Mouse (Mus musculus) forebrain, postnatal 0 days (tissue): ENCODE measurements around the gene D5Ertd579e. TPM values are rescaled to one million over a fixed set of nuclear protein-coding genes. Genes with fewer than 3 reads are reported as not detected.
A peak's percentile ranks its signal among the peaks of the same experiment; 100 is the strongest.

Source experiments
- ATAC-seq: fragments of 200-750 bp; cut with Nextera tagmentation; 2 replicates; pipeline ENCODE4 v1.8.0; 2017; ENCODE audit warnings: mild to moderate bottlenecking, moderate library complexity
- DNase-seq: peaks from one replicate; pipeline ENCODE4 v3.0.0-alpha.2; 2015
- H3K27ac ChIP-seq: fragments of 300-500 bp; sonication (generic); 2 replicates; pipeline ENCODE4 v1.5.1; 2014; ENCODE audit warnings: low read depth, mild to moderate bottlenecking, antibody characterized with exemption, low read length, moderate library complexity, mixed read lengths
- H3K27me3 ChIP-seq: fragments of 300-500 bp; sonication (generic); 2 replicates; pipeline ENCODE4 v1.6.1; 2014; ENCODE audit warnings: mild to moderate bottlenecking, low read length, mixed read lengths; ENCODE audit not compliant: insufficient read depth
- H3K36me3 ChIP-seq: fragments of 300-500 bp; sonication (generic); 2 replicates; pipeline ENCODE4 v1.6.1; 2014; ENCODE audit warnings: mild to moderate bottlenecking, moderate library complexity; ENCODE audit not compliant: insufficient read depth
- H3K4me1 ChIP-seq: fragments of 300-500 bp; sonication (generic); 2 replicates; pipeline ENCODE4 v1.6.1; 2014; ENCODE audit warnings: antibody characterized with exemption; ENCODE audit not compliant: insufficient read depth
- H3K4me2 ChIP-seq: fragments of 300-500 bp; sonication (generic); 2 replicates; pipeline ENCODE4 v1.6.1; 2014; ENCODE audit warnings: low read depth, mild to moderate bottlenecking, moderate library complexity
- H3K4me3 ChIP-seq: fragments of 300-500 bp; sonication (generic); 2 replicates; pipeline ENCODE4 v1.5.1; 2014; ENCODE audit warnings: low read depth, low read length, mixed read lengths
- H3K9ac ChIP-seq: fragments of 300-500 bp; sonication (generic); 2 replicates; pipeline ENCODE4 v1.6.1; 2014; ENCODE audit warnings: mild to moderate bottlenecking
- H3K9me3 ChIP-seq: fragments of 300-500 bp; sonication (generic); 2 replicates; pipeline ENCODE4 v1.6.1; 2016; ENCODE audit warnings: low read length
- CTCF ChIP-seq: sonication (generic); IDR thresholded peaks from 2 replicates; pipeline ENCODE4 v1.5.1; 2016; ENCODE audit warnings: antibody characterized with exemption, control low read depth, low read depth
- WGBS: fragments of 180-500 bp; shearing (Covaris S2); extraction: QIAGEN DNeasy Blood & Tissue Kit; methylation state at CpG from one replicate; pipeline ENCODE4 v1.1.7; 2014; 5-methylcytosine and 5-hydroxymethylcytosine counted together
- polyA plus RNA-seq: library from polyadenylated mRNA; unstranded; fragments of >200 nt; fragmentation: Nextera tagmentation; extraction: Ambion mirVana; gene quantifications from 2 replicates; pipeline ENCODE4 v1.2.1, GENCODE M21; 2015
- total RNA-seq: library from RNA; depleted of rRNA; stranded (reverse); fragments of >200 nt; gene quantifications from 2 replicates; pipeline ENCODE4 v1.2.3, GENCODE M21; 2014

The D5Ertd579e gene
- total and polyA plus RNA-seq, 2 experiments from 2014 or later = 27.4 to 105 TPM

DNA sequence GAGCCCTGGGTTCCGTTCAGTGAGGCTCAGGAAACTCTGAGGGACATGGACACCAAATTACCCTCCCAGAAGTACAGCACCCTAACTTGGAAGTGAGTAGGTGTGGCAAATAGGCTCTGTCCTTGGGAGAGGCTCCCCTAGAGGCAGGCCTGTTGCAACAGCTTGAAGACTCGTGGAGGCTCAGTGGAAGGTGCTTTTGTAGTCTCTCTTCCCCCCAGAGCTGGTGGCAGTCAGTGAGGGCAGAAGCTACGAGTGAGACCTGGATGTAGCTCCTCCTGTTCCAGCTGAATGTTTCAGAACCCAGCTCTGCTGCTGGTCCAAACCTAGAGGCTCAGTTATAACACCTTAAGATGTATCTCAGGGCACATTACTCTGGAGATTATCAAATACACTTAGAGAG, 100.7 kb downstream of the D5Ertd579e start:
- no peak overlapping the region for H3K4me2 ChIP-seq
- ATAC-seq (no peak), DNase-seq (no peak)
- no peak overlapping the region for H3K4me3 ChIP-seq
- peak; percentile 20; the same call in 1 of the 2 replicates for TF ChIP-seq CTCF
- no peaks in the 10 kb centered on the region for H3K27me3 ChIP-seq
- H3K27ac ChIP-seq = no peak overlapping the region
- no peak overlapping the region for H3K9ac ChIP-seq
- no peaks in the 10 kb centered on the region for H3K4me1 ChIP-seq
- H3K9me3 ChIP-seq = no peaks in the 10 kb centered on the region
- H3K36me3 ChIP-seq = peaks cover 19% of the 10 kb centered on the region
- 31% methylated on average over 3 of the region's 3 CpGs for WGBS

DNA sequence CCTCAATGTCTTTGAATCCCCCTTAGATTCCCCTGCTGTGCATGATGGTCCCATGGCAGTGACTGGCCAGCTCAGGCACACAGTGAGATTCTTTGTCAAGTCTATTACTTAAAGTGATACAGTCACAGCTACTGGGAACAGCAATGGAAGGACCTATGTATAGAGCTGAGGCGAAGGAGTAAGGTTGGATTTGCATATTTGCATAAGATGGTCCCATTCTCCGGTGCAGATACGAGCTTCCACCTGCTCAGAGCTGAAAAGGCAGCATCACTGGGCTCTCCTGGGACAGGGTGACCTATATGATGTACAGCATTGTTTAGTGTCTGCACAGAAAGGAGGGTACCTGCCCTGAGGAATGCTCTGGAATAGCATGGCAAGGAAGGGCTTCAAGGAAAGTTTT, 101.5 kb downstream of the D5Ertd579e start:
- TF ChIP-seq CTCF = no peak
- DNase-seq = no peak
- WGBS = 80% methylated on average over 3 of the region's 3 CpGs

DNA sequence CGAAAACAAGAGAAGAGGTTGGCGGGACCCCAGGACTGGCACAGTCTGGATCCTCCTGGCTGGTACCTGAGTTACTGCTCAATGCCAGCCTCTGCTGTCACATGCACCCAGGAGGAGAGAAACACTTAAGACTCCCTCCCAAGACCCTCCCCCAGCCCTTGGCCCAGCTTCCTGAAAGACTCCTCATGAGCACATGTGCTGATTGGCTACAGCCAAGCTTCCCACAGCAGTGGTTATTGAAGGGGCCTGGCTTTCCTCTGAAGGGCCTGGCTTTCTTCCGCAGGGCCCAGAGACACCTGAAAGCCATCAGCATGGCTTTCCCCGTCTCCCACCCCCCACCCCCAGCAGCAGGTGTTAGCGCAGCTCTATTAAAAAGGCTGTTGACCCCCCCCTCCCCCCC, 102.6 kb downstream of the D5Ertd579e start, which contains the start of gene Tbc1d14:
Gene Tbc1d14 (minus strand): TSS at position 101 of the 400 bp plus-strand sequence.
- no peak for DNase-seq
- Histone ChIP-seq H3K4me2 (no peak within 1 kb of the TSS), H3K9ac (no peak within 1 kb of the TSS), H3K27me3 (no peaks in the 10 kb centered on the region), H3K4me1 (no peaks in the 10 kb centered on the region), H3K9me3 (no peaks in the 10 kb centered on the region), H3K4me3 (no peak within 1 kb of the TSS), H3K27ac (no peak within 1 kb of the TSS), H3K36me3 (peaks cover 2% of the 10 kb centered on the region; the same call in 1 of the 2 replicates)
- TF ChIP-seq CTCF = no peak
- 85% methylated on average over 5 of the region's 5 CpGs for WGBS
- ATAC-seq = no peak

More for the DNA sequence above, 101.5 kb downstream of the D5Ertd579e start:
- no peak overlapping the region for H3K9ac ChIP-seq
- no peak for ATAC-seq
- no peaks in the 10 kb centered on the region for H3K4me1 ChIP-seq
- H3K27ac ChIP-seq = no peak overlapping the region
- no peaks in the 10 kb centered on the region for H3K27me3 ChIP-seq
- peaks cover 12% of the 10 kb centered on the region for H3K36me3 ChIP-seq
- no peak overlapping the region for H3K4me2 ChIP-seq
- no peaks in the 10 kb centered on the region for H3K9me3 ChIP-seq
- H3K4me3 ChIP-seq = no peak overlapping the region

DNA sequence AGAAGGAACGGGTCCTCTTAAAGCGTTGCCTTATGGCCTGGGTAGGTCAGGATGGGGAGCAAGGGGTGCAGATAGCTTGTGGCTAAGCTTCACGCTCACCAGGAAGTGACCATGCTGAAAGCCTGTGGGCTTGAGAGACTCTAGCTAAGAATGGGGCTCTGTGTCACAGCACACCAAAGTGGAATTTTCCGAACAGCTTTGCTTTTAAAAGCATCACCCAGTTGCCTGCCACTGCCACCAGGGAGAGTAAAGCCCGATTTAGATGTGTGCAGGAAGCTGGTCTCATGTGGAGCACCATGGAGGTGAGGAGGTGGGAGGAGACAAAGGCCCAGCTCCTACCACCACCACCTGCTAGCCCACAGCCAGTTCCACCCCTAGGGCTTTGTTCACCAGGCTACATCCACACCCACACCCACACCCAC, 105.3 kb downstream of the D5Ertd579e start:
- no peaks in the 10 kb centered on the region for H3K9me3 ChIP-seq
- DNase-seq (no peak), ATAC-seq (no peak)
- no peak overlapping the region for H3K9ac ChIP-seq
- H3K36me3 ChIP-seq = no peaks in the 10 kb centered on the region
- no peaks in the 10 kb centered on the region for H3K4me1 ChIP-seq
- TF ChIP-seq CTCF = no peak
- WGBS = 73% methylated on average over 5 of the region's 5 CpGs
- no peak overlapping the region for H3K4me2 ChIP-seq
- H3K27me3 ChIP-seq = no peaks in the 10 kb centered on the region
- no peak overlapping the region for H3K4me3 ChIP-seq
- no peak overlapping the region for H3K27ac ChIP-seq

DNA sequence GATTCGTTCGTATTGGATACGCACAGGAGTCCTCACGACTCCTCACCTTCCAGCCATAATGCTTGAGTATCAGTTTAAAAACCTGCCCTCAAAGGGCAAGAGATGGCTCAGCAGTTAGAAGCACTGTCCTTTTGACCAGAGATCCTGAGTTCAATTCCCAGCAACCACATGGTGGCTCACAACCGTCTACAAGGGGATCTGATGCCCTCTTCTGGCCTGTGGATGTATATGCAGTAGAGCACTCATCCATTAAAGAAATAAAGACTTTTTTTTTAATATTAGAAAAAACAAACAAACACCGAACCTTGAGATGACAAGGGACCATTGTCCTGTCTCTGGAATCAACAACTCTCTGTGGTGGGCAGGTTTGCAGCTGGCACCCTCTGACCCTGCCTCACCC, 111.5 kb downstream of the D5Ertd579e start:
- Histone ChIP-seq H3K27ac (no peak overlapping the region), H3K4me1 (0 out of 2 replicates have a peak, but pooled peaks cover 8% of the 10 kb centered on the region), H3K36me3 (no peaks in the 10 kb centered on the region), H3K27me3 (no peaks in the 10 kb centered on the region), H3K4me3 (no peak overlapping the region), H3K9ac (no peak overlapping the region), H3K9me3 (no peaks in the 10 kb centered on the region), H3K4me2 (no peak overlapping the region)
- ATAC-seq (no peak), DNase-seq (no peak)
- TF ChIP-seq CTCF = peak; percentile 25; the same call in 1 of the 2 replicates
- 67% methylated on average over 6 of the region's 6 CpGs for WGBS

DNA sequence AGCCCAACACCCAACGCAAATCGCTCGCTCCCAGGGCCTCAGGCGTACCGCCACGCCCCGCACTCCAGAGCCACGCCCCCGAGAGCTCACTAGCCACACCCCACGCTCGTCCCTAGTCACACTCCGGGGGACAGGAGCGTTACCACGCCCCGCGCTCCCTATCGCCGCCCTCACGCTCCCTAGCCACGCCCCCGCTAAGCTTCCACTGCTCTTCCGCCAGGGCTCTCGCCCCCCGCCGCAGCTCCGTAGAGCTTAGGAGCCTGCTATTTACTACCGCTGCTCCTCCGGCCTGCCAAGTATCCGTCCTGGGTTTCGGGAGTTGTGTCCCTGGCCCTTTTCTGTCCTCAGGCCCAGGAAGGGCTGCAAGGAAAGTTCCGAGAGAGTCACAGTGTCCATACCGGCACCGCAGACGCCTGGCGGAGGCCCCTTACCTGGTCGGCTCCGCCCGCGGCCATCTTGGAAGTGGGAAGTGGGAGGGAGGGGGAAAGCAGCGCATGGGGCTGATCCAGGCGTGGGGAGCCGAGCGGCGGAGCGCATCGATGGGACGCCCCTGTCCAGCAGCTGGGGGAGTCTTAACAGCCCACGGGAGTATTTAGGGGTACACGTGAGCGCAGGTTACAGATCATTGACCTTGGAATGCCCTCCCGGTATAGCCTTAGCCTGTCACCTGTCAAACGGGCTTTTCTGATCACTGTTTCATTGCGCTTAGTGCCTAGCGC, 113.7 kb downstream of the D5Ertd579e start:
- Histone ChIP-seq H3K36me3 (no peaks in the 10 kb centered on the region), H3K9me3 (no peaks in the 10 kb centered on the region), H3K9ac (peak overlapping the region; percentile 85), H3K27ac (peak overlapping the region; percentile 91), H3K27me3 (no peaks in the 10 kb centered on the region), H3K4me2 (peak overlapping the region; percentile 97), H3K4me3 (peak overlapping the region; percentile 89), H3K4me1 (0 out of 2 replicates have a peak, but pooled peaks cover 8% of the 10 kb centered on the region)
- WGBS = 4% methylated on average over 54 of the region's 54 CpGs
- DNase-seq (peak; percentile 99), ATAC-seq (peak; percentile 98)
- TF ChIP-seq CTCF = peak; percentile 40

DNA sequence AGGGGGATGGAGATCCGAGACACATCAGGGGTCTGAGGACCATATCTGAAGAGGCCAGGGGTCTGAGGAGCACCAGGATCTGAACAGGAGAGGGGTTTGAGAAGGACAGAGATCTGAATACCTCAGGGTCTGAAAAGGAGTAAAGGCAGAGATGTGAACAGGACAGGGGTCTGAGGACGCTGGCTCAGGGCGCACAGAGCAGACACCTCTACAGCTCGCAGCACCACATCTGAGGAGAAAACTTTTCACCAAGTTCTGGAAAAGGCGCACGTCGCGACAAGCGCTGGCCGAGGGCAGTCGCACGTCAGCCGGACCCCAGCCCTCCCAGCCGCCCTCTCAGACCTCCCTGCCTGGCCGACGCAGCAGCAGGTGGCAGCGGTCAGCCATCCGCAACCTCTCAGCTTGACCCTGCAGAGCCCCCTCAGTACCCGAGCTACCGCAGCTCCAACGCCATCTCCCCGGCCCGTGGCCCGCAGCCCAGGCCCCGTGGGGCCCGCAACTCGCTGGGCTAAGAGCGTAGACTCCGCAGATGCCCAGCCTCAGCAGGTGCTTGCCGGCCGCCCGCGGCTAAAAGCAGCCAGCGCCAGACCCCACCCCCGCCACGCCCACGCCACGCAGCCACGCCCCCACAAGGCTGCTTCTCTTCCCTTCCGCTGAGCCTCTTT, 114.4 kb downstream of the D5Ertd579e start:
- TF ChIP-seq CTCF = no peak
- DNase-seq = no peak
- Histone ChIP-seq H3K4me3 (peak overlapping the region; percentile 89), H3K4me1 (0 out of 2 replicates have a peak, but pooled peaks cover 8% of the 10 kb centered on the region), H3K4me2 (peak overlapping the region; percentile 97), H3K9me3 (no peaks in the 10 kb centered on the region), H3K27ac (peak overlapping the region; percentile 91), H3K9ac (peak overlapping the region; percentile 85), H3K27me3 (no peaks in the 10 kb centered on the region), H3K36me3 (no peaks in the 10 kb centered on the region)
- 2% methylated on average over 40 of the region's 40 CpGs for WGBS
- ATAC-seq = no peak
